Mouse (Mus musculus) embryonic facial prominence, embryonic 13.5 days (tissue): ENCODE results near the gene Wars2. TPM values are rescaled to one million over a fixed set of nuclear protein-coding genes. Genes with fewer than 3 reads are reported as not detected.

Source experiments
- ATAC-seq: fragments of 200-750 bp; cut with Nextera tagmentation; 2 replicates; pipeline ENCODE4 v1.8.0; 2017; ENCODE audit warnings: low read depth; ENCODE audit not compliant: insufficient number of reproducible peaks, insufficient read depth, low FRiP score, low TSS enrichment
- H3K27ac ChIP-seq: fragments of 300-500 bp; sonication (generic); 2 replicates; pipeline ENCODE4 v1.5.1; 2015; ENCODE audit warnings: moderate library complexity, mild to moderate bottlenecking, inconsistent platforms
- H3K27me3 ChIP-seq: fragments of 300-500 bp; sonication (generic); 2 replicates; pipeline ENCODE4 v1.6.1; 2015; ENCODE audit warnings: mild to moderate bottlenecking, inconsistent platforms
- H3K36me3 ChIP-seq: fragments of 300-500 bp; sonication (generic); 2 replicates; pipeline ENCODE4 v1.6.1; 2015; ENCODE audit warnings: mild to moderate bottlenecking, inconsistent platforms
- H3K4me1 ChIP-seq: fragments of 300-500 bp; sonication (generic); 2 replicates; pipeline ENCODE4 v1.6.1; 2015; ENCODE audit warnings: inconsistent platforms
- H3K4me2 ChIP-seq: fragments of 300-500 bp; sonication (generic); 2 replicates; pipeline ENCODE4 v1.6.1; 2015; ENCODE audit warnings: moderate library complexity, mild to moderate bottlenecking, inconsistent platforms
- H3K4me3 ChIP-seq: fragments of 300-500 bp; sonication (generic); 2 replicates; pipeline ENCODE4 v1.5.1; 2015; ENCODE audit warnings: mild to moderate bottlenecking, inconsistent platforms
- H3K9ac ChIP-seq: fragments of 300-500 bp; sonication (generic); 2 replicates; pipeline ENCODE4 v1.6.1; 2015; ENCODE audit warnings: mild to moderate bottlenecking, inconsistent platforms
- H3K9me3 ChIP-seq: fragments of 300-500 bp; sonication (generic); 2 replicates; pipeline ENCODE4 v1.6.1; 2016; ENCODE audit warnings: inconsistent platforms
- WGBS: fragments of 180-500 bp; shearing (Covaris S2); methylation state at CpG from one replicate; pipeline ENCODE4 v1.1.7; 2015; ENCODE audit warnings: mixed read lengths; 5-methylcytosine and 5-hydroxymethylcytosine counted together
- polyA plus RNA-seq: library from polyadenylated mRNA; unstranded; fragments of >200 nt; fragmentation: Nextera tagmentation; extraction: Ambion mirVana; gene quantifications from 2 replicates; pipeline ENCODE4 v1.2.1, GENCODE M21; 2015

The Wars2 gene
- polyA plus RNA-seq, 1 experiment from 2014 or later, result 13.1 TPM

GRCm38 (mm10) chr3:99257586-99258577 lies 117.0 kb downstream of the Wars2 start:
- ATAC-seq, result no peak
- peaks cover 13% of the 10 kb centered on the region for H3K4me1 ChIP-seq
- H3K36me3 ChIP-seq, result no peaks in the 10 kb centered on the region
- peak overlapping the region; percentile 86 for H3K9ac ChIP-seq
- no peaks in the 10 kb centered on the region for H3K9me3 ChIP-seq
- peaks cover 97% of the 10 kb centered on the region for H3K27me3 ChIP-seq
- WGBS, result 14% methylated on average over 29 of the region's 29 CpGs
- H3K4me2 ChIP-seq, result peak overlapping the region; percentile 78
- peak overlapping the region; percentile 60 for H3K4me3 ChIP-seq
- H3K27ac ChIP-seq, result peak overlapping the region; percentile 57

DNA sequence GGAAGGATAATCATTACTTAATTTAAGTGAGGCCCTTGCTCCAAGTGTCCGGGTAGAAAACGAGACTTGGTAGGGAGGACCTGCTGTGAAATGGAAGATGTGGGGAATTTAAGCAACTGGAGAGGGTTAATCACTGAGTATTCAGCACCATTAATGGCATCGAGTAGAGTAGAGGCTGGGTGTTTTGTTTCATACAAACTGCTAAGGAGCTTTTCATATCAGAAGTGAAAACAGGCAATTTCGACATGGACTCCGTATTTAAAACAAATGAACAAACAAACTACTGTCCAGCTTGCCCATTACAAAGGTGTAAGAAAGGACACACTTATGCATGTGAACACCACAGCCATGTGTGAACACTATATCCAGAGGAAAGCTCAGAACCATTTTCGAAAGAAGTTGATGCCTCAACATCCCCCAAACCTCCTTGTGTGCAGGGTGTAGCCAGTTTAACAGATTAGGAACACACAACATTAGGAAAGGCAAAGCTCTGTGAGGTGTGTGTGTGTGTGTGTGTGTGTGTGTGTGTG lies 118.9 kb downstream of the Wars2 start:
- ATAC-seq, result no peak
- 15% methylated on average over 6 of the region's 6 CpGs for WGBS
- H3K36me3 ChIP-seq, result no peaks in the 10 kb centered on the region
- 0 out of 2 replicates have a peak overlapping the region, but pooled peaks have one; percentile 8 for H3K27ac ChIP-seq
- H3K27me3 ChIP-seq, result peaks cover 95% of the 10 kb centered on the region
- peak overlapping the region; percentile 37 for H3K9ac ChIP-seq
- peak overlapping the region; percentile 5 for H3K4me3 ChIP-seq
- H3K4me2 ChIP-seq, result peak overlapping the region; percentile 78
- H3K9me3 ChIP-seq, result no peaks in the 10 kb centered on the region
- peaks cover 6% of the 10 kb centered on the region; the same call in 1 of the 2 replicates for H3K4me1 ChIP-seq

DNA sequence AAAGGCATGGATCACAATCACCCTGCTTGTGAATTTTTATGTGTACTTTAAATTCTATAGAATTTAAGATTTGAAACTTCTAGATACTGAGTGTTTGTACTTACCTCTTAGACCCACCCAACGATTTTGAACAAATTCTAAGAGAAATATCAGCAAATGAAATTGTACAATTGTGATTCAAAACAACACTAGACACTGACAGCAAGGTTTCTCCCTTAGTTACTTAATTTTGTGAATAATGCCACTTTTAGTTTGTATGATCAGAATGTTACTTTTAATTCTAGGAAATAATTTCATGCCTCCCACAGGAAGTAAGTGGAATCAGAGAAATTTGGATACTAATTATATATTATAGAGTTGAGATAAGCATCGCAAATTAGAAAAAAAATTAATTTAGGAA lies 119.5 kb downstream of the Wars2 start:
- Histone ChIP-seq H3K9me3 (no peaks in the 10 kb centered on the region), H3K4me3 (peak overlapping the region; percentile 5; the same call in 1 of the 2 replicates), H3K4me1 (peaks cover 6% of the 10 kb centered on the region; the same call in 1 of the 2 replicates), H3K4me2 (peak overlapping the region; percentile 78), H3K9ac (peak overlapping the region; percentile 37; the same call in 1 of the 2 replicates), H3K27ac (0 out of 2 replicates have a peak overlapping the region, but pooled peaks have one; percentile 8), H3K27me3 (peaks cover 95% of the 10 kb centered on the region), H3K36me3 (no peaks in the 10 kb centered on the region)
- ATAC-seq, result no peak
- WGBS, result 32% methylated on average over 2 of the region's 2 CpGs

GRCm38 (mm10) chr3:99261371-99261791 lies 120.5 kb downstream of the Wars2 start:
- H3K27me3 ChIP-seq, result peaks cover 95% of the 10 kb centered on the region
- 7% methylated on average over 18 of the region's 18 CpGs for WGBS
- peak overlapping the region; percentile 71 for H3K27ac ChIP-seq
- ATAC-seq, result no peak
- peak overlapping the region; percentile 48 for H3K4me2 ChIP-seq
- H3K4me3 ChIP-seq, result peak overlapping the region; percentile 29
- no peaks in the 10 kb centered on the region for H3K36me3 ChIP-seq
- H3K9ac ChIP-seq, result peak overlapping the region; percentile 62
- H3K9me3 ChIP-seq, result no peaks in the 10 kb centered on the region
- peaks cover 6% of the 10 kb centered on the region; the same call in 1 of the 2 replicates for H3K4me1 ChIP-seq

DNA sequence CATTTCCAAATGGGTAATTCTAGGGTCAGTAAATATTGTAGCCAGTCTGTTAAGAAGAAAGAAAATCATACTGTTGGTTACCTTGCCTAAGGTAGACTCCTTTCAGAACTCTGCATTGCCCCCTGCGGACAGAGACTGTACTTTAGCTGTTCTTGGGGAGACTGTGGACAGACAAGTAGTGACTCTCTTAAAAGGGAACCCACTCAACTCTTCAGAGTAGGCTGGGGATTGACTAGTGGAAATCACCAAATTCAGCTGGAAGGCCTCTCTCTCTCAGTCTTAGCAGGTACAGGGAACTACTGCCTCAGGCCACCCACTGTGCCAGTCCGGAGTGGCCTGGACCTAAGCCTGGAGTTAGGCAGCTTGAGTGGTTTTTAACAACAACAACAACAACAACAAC lies 121.1 kb downstream of the Wars2 start:
- no peak overlapping the region for H3K9ac ChIP-seq
- H3K4me2 ChIP-seq, result peak overlapping the region; percentile 48
- H3K4me3 ChIP-seq, result peak overlapping the region; percentile 29; the same call in 1 of the 2 replicates
- WGBS, result 15% methylated on average over 2 of the region's 2 CpGs
- H3K27ac ChIP-seq, result peak overlapping the region; percentile 71
- H3K27me3 ChIP-seq, result peaks cover 90% of the 10 kb centered on the region
- ATAC-seq, result no peak
- peaks cover 5% of the 10 kb centered on the region for H3K4me1 ChIP-seq
- no peaks in the 10 kb centered on the region for H3K36me3 ChIP-seq
- no peaks in the 10 kb centered on the region for H3K9me3 ChIP-seq

DNA sequence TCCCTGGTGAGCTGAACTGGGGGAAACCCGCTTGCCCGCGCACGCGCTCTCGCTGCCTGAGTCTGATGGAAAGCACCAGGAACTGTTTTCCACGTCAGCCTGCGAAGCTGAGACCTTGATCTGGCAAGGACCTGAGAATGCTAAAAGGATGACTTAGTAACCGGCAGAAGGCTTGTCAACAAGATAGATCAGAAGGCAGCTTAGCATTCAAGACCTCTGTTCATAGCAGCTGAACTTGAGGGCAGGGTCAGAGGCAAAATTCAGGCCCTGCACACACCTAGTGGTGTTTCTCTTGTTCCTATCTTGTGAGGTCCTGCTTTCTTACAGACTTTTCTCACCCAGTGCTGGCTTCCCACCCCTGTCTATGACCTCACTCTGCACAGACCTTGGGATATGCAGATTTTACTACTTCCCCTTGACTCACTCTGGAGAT lies 122.6 kb downstream of the Wars2 start:
- 0 out of 2 replicates have a peak overlapping the region, but pooled peaks have one; percentile 44 for H3K27ac ChIP-seq
- H3K36me3 ChIP-seq, result no peaks in the 10 kb centered on the region
- WGBS, result 22% methylated on average over 9 of the region's 9 CpGs
- H3K4me2 ChIP-seq, result peak overlapping the region; percentile 48
- H3K9ac ChIP-seq, result 0 out of 2 replicates have a peak overlapping the region, but pooled peaks have one; percentile 46
- ATAC-seq, result no peak
- H3K4me1 ChIP-seq, result peaks cover 16% of the 10 kb centered on the region
- no peaks in the 10 kb centered on the region for H3K9me3 ChIP-seq
- H3K4me3 ChIP-seq, result peak overlapping the region; percentile 10
- peaks cover 84% of the 10 kb centered on the region for H3K27me3 ChIP-seq

DNA sequence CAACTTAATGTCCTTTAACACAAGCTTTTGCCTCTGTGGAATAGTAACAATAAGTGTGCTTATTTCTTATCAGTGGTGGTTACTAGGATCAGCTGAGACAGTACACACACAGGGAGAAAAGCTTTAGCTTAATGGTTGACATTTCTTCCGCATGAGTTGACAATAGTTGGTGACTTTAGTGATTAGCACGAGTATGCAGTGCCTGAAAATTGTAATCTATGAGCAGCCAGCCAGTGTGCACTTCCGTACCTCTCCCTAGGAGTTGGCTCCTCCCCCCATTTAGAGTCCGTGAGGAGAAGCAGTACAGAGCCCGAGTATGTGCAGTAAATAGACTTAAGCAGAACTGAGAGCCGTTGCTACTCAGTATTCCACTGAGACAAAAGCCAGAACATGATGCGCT lies 123.8 kb downstream of the Wars2 start:
- no peak overlapping the region for H3K4me3 ChIP-seq
- peak overlapping the region; percentile 20; the same call in 1 of the 2 replicates for H3K4me2 ChIP-seq
- peaks cover 78% of the 10 kb centered on the region for H3K27me3 ChIP-seq
- H3K36me3 ChIP-seq, result no peaks in the 10 kb centered on the region
- no peaks in the 10 kb centered on the region for H3K9me3 ChIP-seq
- no peak overlapping the region for H3K9ac ChIP-seq
- ATAC-seq, result no peak
- peaks cover 16% of the 10 kb centered on the region for H3K4me1 ChIP-seq
- no peak overlapping the region; the same call in 1 of the 2 replicates for H3K27ac ChIP-seq
- WGBS, result 29% methylated on average over 7 of the region's 7 CpGs

DNA sequence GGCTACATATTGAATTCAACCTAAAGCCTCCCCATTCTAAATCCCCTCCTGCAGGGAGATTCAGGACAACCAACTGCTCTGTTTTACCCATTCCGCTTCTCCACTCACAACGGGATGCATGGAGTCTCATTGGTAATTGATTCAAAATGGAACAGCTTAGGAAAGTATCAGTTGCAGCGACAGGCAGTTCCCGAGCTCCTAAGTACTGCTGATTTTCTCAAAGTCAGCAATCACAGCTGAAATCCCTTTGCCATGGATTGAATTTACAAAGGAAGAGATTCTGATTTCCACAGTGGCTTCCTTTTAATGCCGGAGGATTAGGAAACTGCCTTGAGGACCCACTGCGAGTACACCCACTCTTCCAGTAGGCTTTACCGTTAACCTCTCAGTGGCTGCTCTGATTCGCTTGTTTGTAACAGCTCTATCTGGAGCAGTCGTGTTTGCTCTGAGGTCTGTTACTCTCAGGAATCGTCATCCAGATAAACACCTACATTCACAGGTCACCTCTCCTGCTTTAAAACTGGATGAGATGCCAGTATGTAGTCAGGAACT lies 126.0 kb downstream of the Wars2 start:
- Histone ChIP-seq H3K27ac (no peak overlapping the region), H3K9ac (no peak overlapping the region), H3K4me1 (peaks cover 16% of the 10 kb centered on the region), H3K27me3 (peaks cover 59% of the 10 kb centered on the region), H3K9me3 (no peaks in the 10 kb centered on the region), H3K36me3 (no peaks in the 10 kb centered on the region), H3K4me2 (peak overlapping the region; percentile 12; the same call in 1 of the 2 replicates), H3K4me3 (no peak overlapping the region)
- ATAC-seq, result no peak
- WGBS, result 12% methylated on average over 10 of the region's 10 CpGs

GRCm38 (mm10) chr3:99277973-99278580 lies 137.2 kb downstream of the Wars2 start:
- no peak for ATAC-seq
- WGBS, result 32% methylated on average over 12 of the region's 12 CpGs
- no peaks in the 10 kb centered on the region for H3K4me1 ChIP-seq

GRCm38 (mm10) chr3:99279718-99280117 lies 138.8 kb downstream of the Wars2 start:
- 91% methylated on average over 3 of the region's 3 CpGs for WGBS
- no peak overlapping the region for H3K4me2 ChIP-seq
- no peaks in the 10 kb centered on the region for H3K9me3 ChIP-seq
- ATAC-seq, result no peak
- H3K4me1 ChIP-seq, result no peaks in the 10 kb centered on the region
- H3K36me3 ChIP-seq, result no peaks in the 10 kb centered on the region
- no peak overlapping the region for H3K27ac ChIP-seq
- H3K27me3 ChIP-seq, result peaks cover 7% of the 10 kb centered on the region
- H3K4me3 ChIP-seq, result no peak overlapping the region
- no peak overlapping the region for H3K9ac ChIP-seq

More at GRCm38 (mm10) chr3:99277973-99278580, 137.2 kb downstream of the Wars2 start:
- H3K4me3 ChIP-seq, result no peak overlapping the region
- no peak overlapping the region for H3K9ac ChIP-seq
- H3K9me3 ChIP-seq, result no peaks in the 10 kb centered on the region
- no peak overlapping the region for H3K27ac ChIP-seq
- no peak overlapping the region for H3K4me2 ChIP-seq
- H3K36me3 ChIP-seq, result no peaks in the 10 kb centered on the region
- H3K27me3 ChIP-seq, result peaks cover 7% of the 10 kb centered on the region

- Histone ChIP-seq H3K9me3 (no peaks in the 10 kb centered on the region), H3K4me2 (no peak overlapping the region), H3K4me3 (no peak overlapping the region), H3K27ac (no peak overlapping the region), H3K4me1 (no peaks in the 10 kb centered on the region), H3K36me3 (no peaks in the 10 kb centered on the region), H3K9ac (no peak overlapping the region), H3K27me3 (peaks cover 7% of the 10 kb centered on the region)
- no peak for ATAC-seq
- 59% methylated on average over 4 of the region's 4 CpGs for WGBS
Observed at GRCm38 (mm10) chr3:99281453-99281852, 140.6 kb downstream of the Wars2 start.
